Mouse (Mus musculus): ENCODE measurements around the gene Ddx31.

GRCm38 (mm10) chr2:28943666-28944516 is 103.7 kb downstream of the Ddx31 start:
- TF ChIP-seq POLR2A (IDR thresholded peaks at IDR 0.05; ENCODE audit: control insufficient read depth, extremely low read depth, insufficient read depth, low read length, poor library complexity): no peak
- no peak for TF ChIP-seq CTCF (IDR thresholded peaks at IDR 0.05; ENCODE audit: borderline replicate concordance, control insufficient read depth, extremely low read depth, insufficient read depth, low read length, poor library complexity)
